Mouse (Mus musculus) midbrain, postnatal 0 days (tissue): ENCODE measurements around the gene Slc16a10. TPM values are rescaled to one million over a fixed set of nuclear protein-coding genes. Genes with fewer than 3 reads are reported as not detected.
A peak's percentile ranks its signal among the peaks of the same experiment; 100 is the strongest.

Experiments used
- ATAC-seq: fragments of 200-750 bp; cut with Nextera tagmentation; 2 replicates; pipeline ENCODE4 v1.8.0; 2017; ENCODE audit warnings: moderate number of reproducible peaks, mild to moderate bottlenecking, moderate TSS enrichment, moderate library complexity; ENCODE audit not compliant: low FRiP score
- DNase-seq: peaks from one replicate; pipeline ENCODE4 v3.0.0-alpha.2; 2015; ENCODE audit warnings: low spot score
- H3K27ac ChIP-seq: fragments of 300-500 bp; sonication (generic); 2 replicates; pipeline ENCODE4 v1.5.1; 2014; ENCODE audit warnings: low read depth, mild to moderate bottlenecking, low read length, mixed read lengths
- H3K27me3 ChIP-seq: fragments of 300-500 bp; sonication (generic); 2 replicates; pipeline ENCODE4 v1.6.1; 2014; ENCODE audit warnings: low read length, control low read depth, mixed read lengths; ENCODE audit not compliant: insufficient read depth
- H3K36me3 ChIP-seq: fragments of 300-500 bp; sonication (generic); 2 replicates; pipeline ENCODE4 v1.6.1; 2014; ENCODE audit warnings: low read length, control low read depth, mixed read lengths; ENCODE audit not compliant: insufficient read depth
- H3K4me1 ChIP-seq: fragments of 300-500 bp; sonication (generic); 2 replicates; pipeline ENCODE4 v1.6.1; 2014; ENCODE audit warnings: mild to moderate bottlenecking, control low read depth, antibody characterized with exemption, low read length, mixed read lengths; ENCODE audit not compliant: insufficient read depth
- H3K4me2 ChIP-seq: fragments of 300-500 bp; sonication (generic); 2 replicates; pipeline ENCODE4 v1.6.1; 2014; ENCODE audit warnings: low read depth, mild to moderate bottlenecking, low read length, mixed read lengths; ENCODE audit not compliant: poor library complexity, severe bottlenecking
- H3K4me3 ChIP-seq: fragments of 300-500 bp; sonication (generic); 2 replicates; pipeline ENCODE4 v1.5.1; 2014; ENCODE audit warnings: low read depth, mild to moderate bottlenecking, low read length, moderate library complexity
- H3K9ac ChIP-seq: fragments of 300-500 bp; sonication (generic); replicated peaks from 2 replicates; pipeline ENCODE4 v1.6.1; 2014; ENCODE audit warnings: mild to moderate bottlenecking, low read length, moderate library complexity, mixed read lengths; ENCODE audit not compliant: poor library complexity, severe bottlenecking
- H3K9me3 ChIP-seq: fragments of 300-500 bp; sonication (generic); 2 replicates; pipeline ENCODE4 v1.6.1; 2016; ENCODE audit warnings: low read length, control low read depth
- CTCF ChIP-seq: IDR thresholded peaks from 2 replicates; pipeline ENCODE4 v1.5.1; 2016; ENCODE audit warnings: antibody characterized with exemption, mild to moderate bottlenecking
- WGBS: fragments of 180-500 bp; shearing (Covaris S2); extraction: QIAGEN DNeasy Blood & Tissue Kit; methylation state at CpG from one replicate; pipeline ENCODE4 v1.1.7; 2014; 5-methylcytosine and 5-hydroxymethylcytosine counted together
- polyA plus RNA-seq: library from polyadenylated mRNA; unstranded; fragments of >200 nt; fragmentation: Nextera tagmentation; extraction: Ambion mirVana; gene quantifications from 2 replicates; pipeline ENCODE4 v1.2.1, GENCODE M21; 2015
- total RNA-seq: library from RNA; depleted of rRNA; stranded (reverse); fragments of >200 nt; gene quantifications from 2 replicates; pipeline ENCODE4 v1.2.3, GENCODE M21; 2014; rRNA removed

Slc16a10 gene
- total RNA-seq (2.1 and 2.2 TPM in 2 replicates), polyA plus RNA-seq (2.0 and 2.2 TPM in 2 replicates)

DNA sequence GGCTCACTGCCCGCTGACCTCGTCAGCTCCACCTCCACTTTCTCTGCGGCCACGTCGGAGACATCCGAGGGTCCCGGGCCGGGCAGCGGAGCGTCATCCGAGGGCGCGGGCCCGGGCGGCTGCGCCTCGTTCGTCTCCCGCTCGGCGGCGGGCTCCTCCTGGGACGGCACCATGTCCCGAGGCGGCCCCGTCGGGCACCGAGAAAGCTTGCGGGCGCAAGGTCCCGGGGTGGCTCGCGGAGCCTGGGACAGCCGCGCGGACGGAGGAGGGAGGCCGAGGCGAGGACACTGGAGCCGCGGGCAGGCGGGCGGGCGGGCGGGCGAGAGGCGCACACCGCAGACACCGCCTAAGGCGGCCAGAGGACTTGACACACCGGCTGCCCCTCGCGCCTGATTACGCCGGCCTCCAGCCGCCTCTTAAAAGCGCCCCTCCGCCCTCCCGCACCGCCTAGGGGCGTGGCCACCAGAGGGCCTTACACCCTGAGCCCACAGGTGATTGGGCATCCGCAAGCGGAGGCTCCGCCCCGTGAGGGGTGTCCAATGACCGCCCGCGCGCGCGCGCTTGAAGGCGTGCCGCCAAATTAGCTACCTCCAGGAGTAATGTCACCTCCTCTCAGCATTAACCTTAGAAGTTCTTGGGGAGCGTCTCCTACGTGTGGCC is at the start of gene Slc16a10:
TSS of gene Slc16a10 (minus strand) at position 395 of the 660 bp plus-strand sequence.
- H3K4me1 ChIP-seq: no peaks in the 10 kb centered on the region

DNA sequence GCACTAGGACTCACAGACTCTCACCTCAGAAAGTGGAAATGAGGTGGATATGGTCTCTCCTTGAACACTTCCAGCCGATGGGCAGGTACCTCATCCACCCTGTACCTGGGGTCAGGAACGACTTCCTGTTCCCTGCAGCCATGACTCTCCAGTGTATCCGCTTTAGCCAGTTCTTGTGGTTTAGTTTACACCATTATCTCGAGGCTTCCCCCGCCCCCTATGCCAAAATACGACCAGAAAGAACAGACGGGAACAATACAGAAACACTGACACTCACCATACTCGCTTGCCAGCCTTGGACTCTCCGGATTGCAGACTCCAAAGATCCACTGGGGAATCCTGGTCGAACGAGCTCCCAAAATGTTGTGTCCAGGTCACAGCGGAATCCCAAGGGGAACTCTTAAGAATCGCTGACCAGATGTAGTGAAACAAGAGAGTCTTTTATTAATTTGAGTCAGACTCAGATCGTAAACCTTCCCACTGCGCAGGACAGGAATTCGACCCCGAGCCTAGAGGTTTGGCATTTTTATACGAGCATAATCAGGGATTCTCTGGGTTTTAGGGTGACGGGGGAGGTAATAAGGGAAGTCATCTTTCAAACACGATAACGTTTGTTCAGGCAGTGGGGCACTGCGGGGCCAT is 49.4 kb upstream of the Slc16a10 start:
- no peak for ATAC-seq
- H3K4me2 ChIP-seq: no peak overlapping the region

More for the DNA sequence above, at the start of gene Slc16a10:
- TF ChIP-seq CTCF: no peak; the same call in 1 of the 2 replicates
- Histone ChIP-seq H3K4me3 (peak within 1 kb of the TSS; percentile 74), H3K27ac (no peak within 1 kb of the TSS), H3K36me3 (no peaks in the 10 kb centered on the region), H3K4me2 (peak within 1 kb of the TSS; percentile 83), H3K27me3 (no peaks in the 10 kb centered on the region), H3K9ac (peak within 1 kb of the TSS; percentile 67), H3K9me3 (no peaks in the 10 kb centered on the region)
- ATAC-seq: peak; percentile 97
- peak; percentile 94 for DNase-seq
- WGBS: under 1% methylated on average over 60 of the region's 76 CpGs

DNA sequence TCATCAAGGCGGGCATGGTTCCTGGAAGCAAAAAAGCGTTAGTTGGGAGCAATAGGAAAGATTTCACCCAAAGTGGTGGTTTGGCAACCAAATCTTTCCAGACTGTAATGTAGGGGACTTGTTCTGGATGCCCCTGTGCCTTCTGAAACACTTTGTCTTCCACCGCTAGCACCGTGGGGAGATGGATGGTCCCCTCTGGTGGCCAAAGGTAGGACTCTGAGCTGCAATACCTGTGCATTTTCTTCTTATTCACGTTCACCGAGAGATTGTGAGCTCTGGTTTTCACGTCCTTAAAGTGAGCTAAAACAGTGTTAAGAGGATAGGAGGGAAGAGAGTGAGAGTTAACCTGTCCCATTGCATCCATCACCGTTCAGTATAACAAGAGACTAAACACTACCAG is 48.8 kb upstream of the Slc16a10 start:
- H3K4me3 ChIP-seq: no peak overlapping the region

More for the DNA sequence above, 49.4 kb upstream of the Slc16a10 start:
- Histone ChIP-seq H3K4me3 (no peak overlapping the region), H3K9me3 (no peaks in the 10 kb centered on the region), H3K9ac (no peak overlapping the region), H3K4me1 (no peaks in the 10 kb centered on the region), H3K27me3 (no peaks in the 10 kb centered on the region), H3K27ac (no peak overlapping the region), H3K36me3 (no peaks in the 10 kb centered on the region)
- TF ChIP-seq CTCF: no peak
- no peak for DNase-seq
- 67% methylated on average over 22 of the region's 22 CpGs for WGBS

GRCm38 (mm10) chr10:40189689-40190088 is 47.6 kb upstream of the Slc16a10 start:
- Histone ChIP-seq H3K36me3 (no peaks in the 10 kb centered on the region), H3K4me3 (no peak overlapping the region), H3K27me3 (no peaks in the 10 kb centered on the region), H3K4me2 (no peak overlapping the region), H3K4me1 (no peaks in the 10 kb centered on the region), H3K9me3 (no peaks in the 10 kb centered on the region), H3K9ac (no peak overlapping the region), H3K27ac (no peak overlapping the region)
- ATAC-seq: no peak
- TF ChIP-seq CTCF: no peak
- WGBS: 91% methylated on average over 2 of the region's 2 CpGs
- DNase-seq: no peak

More for the DNA sequence above, 48.8 kb upstream of the Slc16a10 start:
- 90% methylated on average over 8 of the region's 8 CpGs for WGBS
- Histone ChIP-seq H3K27ac (no peak overlapping the region), H3K4me2 (no peak overlapping the region), H3K9ac (no peak overlapping the region), H3K27me3 (no peaks in the 10 kb centered on the region), H3K4me1 (no peaks in the 10 kb centered on the region), H3K36me3 (no peaks in the 10 kb centered on the region), H3K9me3 (no peaks in the 10 kb centered on the region)
- DNase-seq: no peak
- no peak for TF ChIP-seq CTCF
- ATAC-seq: no peak

DNA sequence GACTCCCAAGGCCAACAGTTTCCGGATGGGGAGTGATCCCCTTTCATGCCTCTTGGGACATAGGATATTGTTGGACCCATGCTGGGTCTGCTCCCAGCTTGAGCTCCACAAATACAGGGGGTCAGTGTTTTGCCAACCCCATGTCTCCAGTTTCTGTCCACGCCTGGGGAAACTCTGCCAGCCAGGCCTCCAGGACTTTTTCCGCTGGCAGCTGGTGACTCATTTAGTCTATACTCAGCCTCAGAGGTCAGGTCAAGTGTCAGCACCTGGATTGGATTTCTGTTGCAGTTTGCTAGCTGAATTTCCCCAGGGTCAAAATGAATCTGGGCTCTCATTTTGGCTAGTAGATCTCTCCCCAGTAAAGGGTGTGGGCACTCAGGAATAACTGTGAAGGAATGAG is 46.8 kb upstream of the Slc16a10 start:
- no peak for TF ChIP-seq CTCF
- Histone ChIP-seq H3K27me3 (no peaks in the 10 kb centered on the region), H3K4me3 (no peak overlapping the region), H3K9ac (no peak overlapping the region), H3K4me1 (no peaks in the 10 kb centered on the region), H3K4me2 (no peak overlapping the region), H3K36me3 (no peaks in the 10 kb centered on the region), H3K9me3 (no peaks in the 10 kb centered on the region), H3K27ac (no peak overlapping the region)
- no peak for ATAC-seq
- 80% methylated on average over 3 of the region's 3 CpGs for WGBS
- no peak for DNase-seq

GRCm38 (mm10) chr10:40185956-40186355 is 43.9 kb upstream of the Slc16a10 start:
- Histone ChIP-seq H3K4me3 (no peak overlapping the region), H3K4me2 (no peak overlapping the region), H3K27me3 (no peaks in the 10 kb centered on the region), H3K9ac (no peak overlapping the region), H3K36me3 (no peaks in the 10 kb centered on the region), H3K9me3 (no peaks in the 10 kb centered on the region), H3K4me1 (no peaks in the 10 kb centered on the region), H3K27ac (no peak overlapping the region)
- no peak for TF ChIP-seq CTCF
- ATAC-seq: no peak
- DNase-seq: no peak
